Mouse (Mus musculus) cerebellum, adult (tissue): ENCODE measurements around the gene Dnajc4.
A peak's percentile ranks its signal among the peaks of the same experiment; 100 is the strongest.

Experiments used
- ATAC-seq: cut with Nextera tagmentation; 2 replicates; pipeline ENCODE4 v1.9.2; 2017; ENCODE audit warnings: mild to moderate bottlenecking, moderate library complexity, mixed read lengths; ENCODE audit not compliant: insufficient number of reproducible peaks, low FRiP score, low TSS enrichment

Gene Dnajc4

DNA sequence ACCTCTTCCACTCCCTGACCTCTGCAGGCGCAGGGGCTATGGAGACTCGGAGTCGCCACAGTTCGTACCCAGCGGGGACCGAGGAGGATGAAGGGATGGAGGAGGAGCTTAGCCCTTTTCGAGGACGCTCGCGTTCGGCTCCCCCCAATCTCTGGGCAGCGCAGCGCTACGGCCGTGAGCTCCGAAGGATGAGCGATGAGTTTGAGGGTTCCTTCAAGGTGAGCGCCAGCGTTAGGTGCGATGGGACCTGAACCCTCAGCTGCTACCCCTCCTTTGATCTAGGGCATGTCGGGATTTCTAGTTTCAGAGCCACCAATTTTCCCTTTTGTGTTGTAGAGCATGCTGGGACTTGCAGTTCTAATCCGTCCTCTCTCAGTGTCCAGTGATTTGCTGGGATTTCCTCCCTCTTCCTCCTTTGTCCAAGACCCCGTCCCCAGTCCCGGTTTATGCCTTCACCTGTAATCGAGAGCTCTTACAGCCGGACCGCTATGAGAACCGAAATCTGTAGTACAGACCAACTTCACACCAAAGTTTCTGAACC lies 41.7 kb downstream of the Dnajc4 start:
- peak; percentile 16; the same call in 1 of the 2 replicates for ATAC-seq

DNA sequence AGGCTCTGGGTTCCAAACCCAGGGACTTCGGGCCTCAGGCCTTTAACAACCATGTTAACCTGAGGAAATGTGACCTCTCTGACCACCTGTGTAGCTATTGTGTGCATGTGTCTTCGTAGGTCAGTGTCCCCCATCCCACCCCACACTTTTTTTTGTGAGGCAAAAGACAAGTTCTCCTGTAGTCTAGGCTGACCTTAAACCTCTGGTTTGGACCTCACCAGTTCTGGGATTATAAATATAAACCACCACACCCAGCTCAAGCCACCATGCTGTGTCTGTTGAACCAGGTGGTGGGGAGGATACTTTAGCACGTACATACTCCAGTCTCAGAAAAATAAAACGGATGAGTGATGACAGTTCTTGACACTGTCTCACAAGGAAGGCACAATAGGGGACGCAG lies 42.4 kb downstream of the Dnajc4 start:
- ATAC-seq, result no peak

DNA sequence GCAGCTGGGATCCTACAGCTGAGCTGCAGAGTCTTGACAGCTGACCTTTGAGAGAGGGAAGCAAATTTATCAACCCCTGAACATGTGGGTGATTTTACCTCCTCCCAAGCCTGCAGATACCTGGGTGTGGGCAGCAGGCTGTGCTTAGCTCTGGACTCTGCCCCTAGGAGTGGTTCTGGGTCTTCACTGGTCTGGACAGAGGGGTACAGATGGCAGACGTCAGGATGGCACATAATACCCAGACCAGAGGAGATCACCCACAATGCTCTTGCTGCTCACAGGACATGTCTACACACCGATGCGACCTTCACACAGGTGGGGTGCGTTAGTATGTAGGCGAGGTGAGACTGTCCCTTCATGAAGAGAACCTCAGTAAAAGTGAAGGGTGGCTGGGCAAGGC lies 42.8 kb downstream of the Dnajc4 start:
- ATAC-seq, result no peak

DNA sequence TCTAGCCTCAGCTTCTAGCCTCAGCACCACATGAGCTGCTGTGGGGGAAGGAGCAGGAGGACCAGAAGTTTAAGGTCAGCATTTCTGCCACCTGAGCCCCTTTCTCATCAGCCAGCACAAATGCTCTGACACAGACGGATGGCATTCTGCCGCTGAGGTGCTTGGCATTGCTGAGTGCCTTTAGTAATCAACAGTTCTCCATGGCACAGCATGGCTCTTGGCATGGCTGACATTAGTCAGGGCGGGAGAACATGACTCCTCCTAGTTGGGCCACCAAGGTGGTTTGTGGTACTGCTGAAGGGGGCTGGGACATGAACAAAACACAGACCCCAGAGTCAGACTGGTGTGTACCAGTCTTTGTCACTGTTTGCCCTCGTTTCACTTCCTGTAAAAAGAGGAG lies 44.2 kb downstream of the Dnajc4 start:
- ATAC-seq, result no peak

DNA sequence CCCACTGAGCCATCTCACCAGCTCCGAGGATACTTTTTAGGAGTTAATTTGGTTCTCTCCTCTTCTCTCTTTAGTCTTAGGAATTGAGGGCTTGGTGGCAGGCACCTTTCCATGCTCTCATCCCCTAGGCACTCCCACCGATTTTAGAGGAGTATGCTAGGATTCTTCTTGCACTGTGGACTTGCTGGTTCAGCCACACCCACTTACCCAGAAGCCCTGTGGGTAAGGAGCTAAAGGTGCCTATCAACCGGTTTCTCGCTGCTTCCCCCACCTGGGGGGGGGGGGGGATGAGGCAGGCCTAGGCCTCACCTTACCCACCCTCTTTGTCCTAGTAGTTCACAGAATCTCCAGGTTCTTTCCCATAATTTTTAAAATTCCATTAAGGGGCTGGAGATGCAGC lies 44.6 kb downstream of the Dnajc4 start:
- no peak for ATAC-seq

DNA sequence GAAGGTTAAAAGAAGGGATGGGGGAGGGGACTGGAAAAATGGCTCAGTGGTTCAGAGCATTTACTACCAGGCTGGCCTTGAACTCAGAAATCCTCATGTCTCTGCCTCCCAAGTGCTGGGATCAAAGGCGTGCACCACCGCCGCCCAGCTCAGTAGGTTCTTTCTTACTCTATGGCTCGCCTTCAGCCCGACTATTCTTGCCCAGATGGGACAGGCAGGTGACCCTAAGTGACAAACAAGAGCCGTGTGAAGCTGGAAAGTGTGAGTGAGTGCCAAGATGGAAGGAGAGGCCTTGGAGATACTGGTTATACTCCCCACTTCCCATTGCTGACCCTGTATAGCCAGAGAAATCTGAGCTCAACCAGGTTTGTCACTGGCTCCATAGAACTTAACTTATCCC lies 48.7 kb downstream of the Dnajc4 start:
- no peak for ATAC-seq

DNA sequence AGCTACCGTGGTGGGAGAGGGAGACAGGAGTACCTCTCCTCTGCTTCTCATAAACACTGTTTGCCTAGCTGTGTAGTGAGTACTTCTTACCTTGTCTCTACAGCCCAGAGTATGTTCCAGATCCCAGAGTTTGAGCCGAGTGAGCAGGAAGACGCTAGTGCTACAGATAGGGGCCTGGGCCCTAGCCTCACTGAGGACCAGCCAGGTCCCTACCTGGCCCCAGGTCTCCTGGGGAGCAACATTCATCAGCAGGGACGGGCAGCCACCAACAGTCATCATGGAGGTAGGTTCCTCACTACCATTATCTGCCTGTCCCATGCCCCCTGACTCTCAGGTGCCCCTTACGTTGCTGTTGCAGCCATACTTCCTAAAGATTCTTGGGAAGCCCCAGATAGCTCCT lies 49.6 kb downstream of the Dnajc4 start:
- ATAC-seq, result no peak

DNA sequence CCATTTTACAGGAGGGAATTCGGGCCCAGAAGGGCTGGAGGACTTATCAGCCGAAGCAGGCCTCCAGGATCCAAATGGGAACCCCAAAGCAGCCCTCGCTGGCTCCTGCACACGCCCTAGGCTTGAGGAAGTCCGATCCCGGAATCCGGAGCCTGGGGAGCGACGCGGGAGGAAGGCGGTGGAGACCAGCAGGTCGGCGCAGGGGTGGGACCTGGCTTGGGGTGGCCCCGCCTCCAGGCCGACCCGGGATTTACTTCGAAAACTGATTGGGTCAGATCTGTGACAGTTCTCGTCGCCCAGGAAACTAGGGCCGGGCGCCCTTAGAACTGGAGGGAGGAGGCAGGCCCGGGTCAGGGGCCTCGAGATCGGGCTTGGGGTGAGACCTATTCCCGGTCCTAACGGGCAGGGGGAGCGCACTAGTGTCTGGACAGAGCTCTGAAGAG lies 50.1 kb downstream of the Dnajc4 start, which contains the start of gene Gpr137:
TSS of gene Gpr137 (minus strand) at position 232 of the 443 bp plus-strand sequence.
- peak; percentile 73 for ATAC-seq

DNA sequence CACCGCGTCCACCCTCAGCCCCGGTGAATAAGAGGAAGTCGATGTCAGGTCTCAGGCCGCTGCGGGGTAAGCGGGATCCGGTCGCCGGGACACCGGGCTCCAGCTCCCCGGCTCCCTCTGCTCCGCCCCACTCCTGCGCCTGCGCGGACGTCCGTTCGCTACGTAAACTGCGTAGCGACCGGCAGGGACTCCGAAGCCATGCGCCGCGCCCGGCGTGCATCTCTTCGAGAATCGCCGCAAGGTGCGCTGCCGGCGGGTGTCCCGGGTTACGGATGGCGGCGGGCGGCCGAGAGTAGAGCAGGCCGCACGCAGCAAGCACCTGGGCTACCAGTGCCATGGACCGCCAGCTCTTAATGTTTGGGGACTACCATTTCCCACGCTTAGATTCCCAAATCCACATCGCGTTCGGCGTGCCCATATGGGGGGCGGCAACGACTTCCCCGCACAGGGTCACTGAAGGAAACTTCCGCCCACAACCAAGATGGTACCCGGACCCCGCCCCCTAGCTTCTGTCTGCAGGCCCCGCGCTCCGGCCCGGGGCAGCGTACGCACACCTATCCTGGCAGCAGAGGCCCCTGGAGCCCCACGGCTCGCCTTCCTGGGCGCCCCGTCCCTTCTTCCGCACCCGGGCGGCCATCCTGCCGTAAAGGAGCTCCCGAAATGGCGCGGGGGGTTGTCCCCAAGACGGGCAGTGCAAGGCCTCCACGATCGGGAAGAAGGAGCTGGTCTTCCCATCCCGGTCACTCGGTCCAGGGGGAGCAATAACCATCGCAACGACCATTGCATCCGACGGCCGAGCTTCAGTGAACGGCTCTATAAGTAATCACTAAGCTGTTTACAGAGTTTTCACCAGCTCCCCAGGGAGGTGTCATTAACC lies 50.8 kb downstream of the Dnajc4 start, which contains the start of gene Bad:
TSS of gene Bad (plus strand) at position 490 of the 877 bp plus-strand sequence.
- peak; percentile 70 for ATAC-seq

DNA sequence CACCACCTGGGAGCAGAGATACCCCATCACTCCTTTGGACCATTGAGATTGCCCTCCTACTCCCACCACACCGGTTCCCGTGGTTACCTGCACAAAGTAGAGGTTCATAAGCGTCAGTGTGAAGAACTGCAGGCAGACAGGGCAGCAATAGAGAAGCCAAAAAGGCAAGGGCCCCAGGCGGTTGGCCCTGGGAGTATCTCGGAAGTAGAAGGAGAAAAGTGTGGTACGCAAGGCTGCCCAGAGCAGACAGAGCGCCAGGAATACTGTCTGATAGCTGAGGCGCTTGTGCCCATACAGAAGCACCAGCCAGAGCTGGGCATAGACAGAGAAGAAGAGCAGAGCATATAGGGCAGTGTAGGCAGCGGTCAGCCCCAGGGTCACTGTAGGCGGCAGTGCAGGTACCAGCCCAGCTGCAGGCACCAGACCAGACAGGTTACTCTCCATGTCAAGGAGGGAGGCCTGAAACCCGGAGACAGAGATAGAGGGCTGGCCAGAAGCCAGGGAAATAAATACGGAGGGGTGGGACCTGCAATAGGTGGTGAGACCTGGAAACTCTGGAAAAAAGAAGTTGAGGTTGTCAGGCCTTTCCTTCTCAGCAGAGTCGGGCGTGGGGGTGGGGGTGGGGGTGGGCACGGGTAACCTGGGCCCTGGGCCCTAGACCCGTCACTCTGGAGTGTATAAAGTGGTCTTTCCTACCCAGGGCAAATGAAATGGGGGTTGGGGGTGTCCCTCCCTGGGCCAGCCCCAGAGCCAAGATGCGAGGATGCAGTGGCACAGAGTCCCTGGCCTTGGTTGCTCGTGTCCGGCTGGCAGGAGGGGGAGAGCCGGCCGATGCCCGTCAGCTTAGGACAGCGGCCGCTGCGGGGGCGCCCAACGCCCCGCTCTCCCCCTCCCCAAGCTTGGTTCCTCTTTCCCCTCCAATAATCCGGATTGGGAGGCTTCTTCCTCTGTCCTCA lies 51.7 kb downstream of the Dnajc4 start:
- 0 out of 2 replicates have a peak, but pooled peaks have one; percentile 8 for ATAC-seq

DNA sequence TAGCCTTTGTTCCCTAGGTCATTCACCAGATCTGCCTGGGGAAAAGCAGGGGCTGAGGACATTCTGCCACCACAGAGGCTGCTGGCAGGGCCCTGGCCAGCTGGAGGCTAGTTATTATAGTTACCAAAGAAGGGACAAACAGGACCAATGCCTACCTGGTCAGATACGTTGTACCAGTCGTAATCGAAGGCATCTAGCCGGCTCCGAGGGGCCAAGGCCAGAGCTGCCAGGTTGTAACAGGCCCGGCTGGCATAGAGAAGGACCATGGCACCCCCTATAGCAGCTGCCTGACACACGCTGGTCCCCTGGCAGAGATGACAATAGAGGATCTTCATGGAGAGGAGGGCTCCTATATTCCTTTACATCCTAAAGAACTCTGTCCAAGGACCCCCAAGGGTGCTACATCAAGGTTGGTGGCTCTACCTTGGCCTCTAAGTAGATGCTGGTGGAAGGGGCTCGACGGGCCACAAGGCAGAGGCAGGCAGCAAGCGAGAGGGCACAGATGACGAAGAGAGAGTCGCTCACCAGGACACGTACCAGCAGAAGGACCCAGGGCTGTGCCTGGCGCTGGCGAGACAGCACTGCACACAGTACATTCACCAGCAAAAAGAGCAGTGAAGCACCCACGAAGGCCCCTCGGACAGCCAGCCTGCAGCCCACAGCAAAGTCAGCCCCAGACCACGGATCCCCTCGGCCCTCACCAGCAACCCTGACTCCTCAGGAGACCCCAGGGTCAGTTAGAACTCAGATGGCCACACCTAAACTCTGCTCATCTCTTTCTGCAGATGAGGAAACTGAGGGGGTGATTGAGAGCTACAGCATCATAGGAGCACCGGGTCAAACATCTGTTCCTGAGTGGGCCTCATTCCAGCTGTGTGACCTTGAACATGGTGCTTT lies 53.0 kb downstream of the Dnajc4 start:
- ATAC-seq, result no peak
